Comparison of ENCODE assay signal across 8 mouse cellular contexts in the genomic region with DNA sequence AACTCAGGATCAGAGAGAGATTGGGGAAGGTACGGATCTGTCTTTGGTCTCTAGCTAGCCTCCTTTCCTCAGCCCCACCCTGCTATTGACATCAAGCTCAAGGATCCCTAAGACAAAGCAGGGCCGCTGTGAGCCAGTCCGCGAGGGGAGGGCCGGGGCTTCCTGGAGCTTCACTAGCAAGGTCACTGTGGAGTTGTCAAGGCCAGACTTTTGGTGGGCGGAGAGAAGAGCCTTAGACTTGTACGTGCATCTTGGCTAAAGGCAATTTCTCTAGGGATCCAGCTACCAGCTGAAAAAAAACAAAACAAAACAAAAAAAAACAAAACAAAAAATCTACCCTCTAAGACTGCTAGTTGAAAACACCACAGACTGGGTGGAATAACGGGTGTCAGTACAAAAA. TPM values are rescaled to one million over a fixed set of nuclear protein-coding genes. Genes with fewer than 3 reads are reported as not detected.
DNase-seq lines count a peak whose midpoint lies in the region; ATAC-seq and TF ChIP-seq lines count a peak whose summit lies in the region.

No protein-coding gene starts in this region.

- H3K27ac ChIP-seq in layer of hippocampus, adult 2 months: peak overlapping the region; percentile 80; the same call in 1 of the 2 replicates
- no peak overlapping the region for H3K27ac ChIP-seq in embryonic facial prominence, embryonic 12.5 days
- no peak overlapping the region for H3K27ac ChIP-seq in hindbrain, embryonic 12.5 days
- H3K27ac ChIP-seq in limb, embryonic 15.5 days: peak overlapping the region; percentile 73; the same call in 1 of the 2 replicates
- H3K27ac ChIP-seq in stomach, embryonic 16.5 days (ENCODE audit: low read length): no peak overlapping the region; the same call in 1 of the 2 replicates

- TF ChIP-seq CTCF in layer of hippocampus, adult 2 months (conservative IDR thresholded peaks at IDR 0.05): no peak

- no peak overlapping the region for H3K9ac ChIP-seq in embryonic facial prominence, embryonic 12.5 days
- no peak overlapping the region for H3K9ac ChIP-seq in hindbrain, embryonic 12.5 days
- no peak overlapping the region for H3K9ac ChIP-seq in limb, embryonic 15.5 days
- H3K9ac ChIP-seq in stomach, embryonic 16.5 days (ENCODE audit: low read length): no peak overlapping the region

- H3K27me3 ChIP-seq in embryonic facial prominence, embryonic 12.5 days: peaks cover 62% of the 10 kb centered on the region
- H3K27me3 ChIP-seq in hindbrain, embryonic 12.5 days: peaks cover 68% of the 10 kb centered on the region
- peaks cover 56% of the 10 kb centered on the region for H3K27me3 ChIP-seq in limb, embryonic 15.5 days
- peaks cover 16% of the 10 kb centered on the region; the same call in 1 of the 2 replicates for H3K27me3 ChIP-seq in stomach, embryonic 16.5 days (ENCODE audit: control insufficient read depth, insufficient read depth, low read length)

- no peak for ATAC-seq in embryonic facial prominence, embryonic 12.5 days (ENCODE audit: insufficient number of reproducible peaks, insufficient read depth, low FRiP score, low TSS enrichment)
- ATAC-seq in hindbrain, embryonic 12.5 days (ENCODE audit: low FRiP score): no peak
- no peak for ATAC-seq in limb, embryonic 15.5 days (ENCODE audit: insufficient number of reproducible peaks, low FRiP score, low TSS enrichment, low read depth)
- ATAC-seq in stomach, embryonic 16.5 days (ENCODE audit: insufficient read depth, low FRiP score): no peak
- no peak for ATAC-seq in megakaryocyte progenitor cell, adult 5-6 weeks (replicated peaks; ENCODE audit: poor library complexity)

- H3K36me3 ChIP-seq in embryonic facial prominence, embryonic 12.5 days: no peaks in the 10 kb centered on the region
- H3K36me3 ChIP-seq in hindbrain, embryonic 12.5 days: no peaks in the 10 kb centered on the region
- no peaks in the 10 kb centered on the region for H3K36me3 ChIP-seq in limb, embryonic 15.5 days
- no peaks in the 10 kb centered on the region for H3K36me3 ChIP-seq in stomach, embryonic 16.5 days (ENCODE audit: control insufficient read depth, insufficient read depth, low read length)

- H3K9me3 ChIP-seq in embryonic facial prominence, embryonic 12.5 days: no peaks in the 10 kb centered on the region
- no peaks in the 10 kb centered on the region for H3K9me3 ChIP-seq in hindbrain, embryonic 12.5 days (replicated peaks)
- H3K9me3 ChIP-seq in limb, embryonic 15.5 days: no peaks in the 10 kb centered on the region
- no peaks in the 10 kb centered on the region for H3K9me3 ChIP-seq in stomach, embryonic 16.5 days (replicated peaks; ENCODE audit: control insufficient read depth, low read length)

- WGBS in embryonic facial prominence, embryonic 12.5 days: 2% methylated on average over 8 of the region's 8 CpGs
- WGBS in hindbrain, embryonic 12.5 days: under 1% methylated on average over 8 of the region's 8 CpGs
- 14% methylated on average over 8 of the region's 8 CpGs for WGBS in limb, embryonic 15.5 days
- 11% methylated on average over 8 of the region's 8 CpGs for WGBS in stomach, embryonic 16.5 days

- peaks cover 9% of the 10 kb centered on the region for H3K4me1 ChIP-seq in embryonic facial prominence, embryonic 12.5 days
- H3K4me1 ChIP-seq in hindbrain, embryonic 12.5 days: peaks cover 14% of the 10 kb centered on the region
- peaks cover 27% of the 10 kb centered on the region for H3K4me1 ChIP-seq in limb, embryonic 15.5 days
- H3K4me1 ChIP-seq in stomach, embryonic 16.5 days (ENCODE audit: control insufficient read depth, insufficient read depth, low read length): peaks cover 13% of the 10 kb centered on the region

- DNase-seq in layer of hippocampus, adult 2 months (ENCODE audit: low spot score in 2 of 2): no peak
- no peak for DNase-seq in layer of hippocampus, adult 18-20 months (ENCODE audit: low spot score in 2 of 2)
- no peak for DNase-seq in urinary bladder, adult 2 months (ENCODE audit: low spot score)

- H3K4me2 ChIP-seq in embryonic facial prominence, embryonic 12.5 days (replicated peaks): peak overlapping the region; percentile 58; the same call in 1 of the 2 replicates
- peak overlapping the region; percentile 68 for H3K4me2 ChIP-seq in hindbrain, embryonic 12.5 days (replicated peaks)
- H3K4me2 ChIP-seq in limb, embryonic 15.5 days: no peak overlapping the region
- peak overlapping the region; percentile 69 for H3K4me2 ChIP-seq in stomach, embryonic 16.5 days (ENCODE audit: low read depth, low read length)

- peak overlapping the region; percentile 58; the same call in 1 of the 2 replicates for H3K4me3 ChIP-seq in layer of hippocampus, adult 2 months
- H3K4me3 ChIP-seq in embryonic facial prominence, embryonic 12.5 days: no peak overlapping the region
- no peak overlapping the region; the same call in 1 of the 2 replicates for H3K4me3 ChIP-seq in hindbrain, embryonic 12.5 days
- H3K4me3 ChIP-seq in limb, embryonic 15.5 days: no peak overlapping the region
- no peak overlapping the region for H3K4me3 ChIP-seq in stomach, embryonic 16.5 days (replicated peaks; ENCODE audit: low read length)

RNA-seq across cellular contexts. Expression of a gene that starts 1.6 kb away (rescaled TPM):
- total RNA-seq in layer of hippocampus, adult 2 months (2021): 1 to 10 TPM; 7.2 to 8.4 TPM
- 10 to 100 TPM; 11.9 to 12.1 TPM for total RNA-seq in layer of hippocampus, adult 18-20 months (2021)
- 5.3 and 5.7 TPM in 2 replicates for polyA plus RNA-seq in embryonic facial prominence, embryonic 12.5 days (2016; fragmentation: Nextera tagmentation; extraction: Ambion mirVana)
- polyA plus RNA-seq in hindbrain, embryonic 12.5 days (2016; fragmentation: Nextera tagmentation; extraction: Ambion mirVana): 4.1 and 4.2 TPM in 2 replicates
- polyA plus RNA-seq in limb, embryonic 15.5 days (2015; fragmentation: Nextera tagmentation; extraction: Ambion mirVana): 4.7 and 5.1 TPM in 2 replicates
- polyA plus RNA-seq in stomach, embryonic 16.5 days (2015; fragmentation: Nextera tagmentation; extraction: Ambion mirVana): 2.4 and 3.0 TPM in 2 replicates
- 7.7 and 9.4 TPM in 2 replicates for total RNA-seq in megakaryocyte progenitor cell, adult 5-6 weeks (2015)
- 2.4 and 7.2 TPM in 2 replicates for total RNA-seq in megakaryocyte progenitor cell, adult 5-6 weeks (2017)
- polyA plus RNA-seq in urinary bladder, adult 2 months (2012; rRNA removed): 14.1 and 16.4 TPM in 2 replicates

Comparison
In these comparisons a context has a peak if more than half of its experiments do, and no peak if none do; other contexts are left out.
1. H3K27ac ChIP-seq: peak in layer of hippocampus, adult 2 months (single experiment) and limb, embryonic 15.5 days (single experiment); none in embryonic facial prominence, embryonic 12.5 days (single experiment), hindbrain, embryonic 12.5 days (single experiment) and stomach, embryonic 16.5 days (single experiment).